Mouse (Mus musculus) heart, embryonic 16.5 days (tissue): ENCODE results near the gene Hectd4. TPM values are rescaled to one million over a fixed set of nuclear protein-coding genes. Genes with fewer than 3 reads are reported as not detected.

ENCODE experiments used
- ATAC-seq: fragments of 200-750 bp; cut with Nextera tagmentation; replicated peaks from 2 replicates; pipeline ENCODE4 v1.8.0; 2017; ENCODE audit warnings: moderate number of reproducible peaks; ENCODE audit not compliant: insufficient read depth, low FRiP score; ENCODE audit errors: extremely low read depth
- H3K27ac ChIP-seq: fragments of 300-500 bp; sonication (generic); 2 replicates; pipeline ENCODE4 v1.5.1; 2014; ENCODE audit warnings: mild to moderate bottlenecking, low read length, control low read depth, moderate library complexity
- H3K27me3 ChIP-seq: fragments of 300-500 bp; sonication (generic); 2 replicates; pipeline ENCODE4 v1.6.1; 2014; ENCODE audit warnings: low read length, mixed read lengths; ENCODE audit not compliant: control insufficient read depth, insufficient read depth
- H3K36me3 ChIP-seq: fragments of 300-500 bp; sonication (generic); 2 replicates; pipeline ENCODE4 v1.6.1; 2014; ENCODE audit not compliant: control insufficient read depth, insufficient read depth
- H3K4me1 ChIP-seq: fragments of 300-500 bp; sonication (generic); 2 replicates; pipeline ENCODE4 v1.6.1; 2014; ENCODE audit warnings: low read length, mixed read lengths; ENCODE audit not compliant: control insufficient read depth, insufficient read depth
- H3K4me2 ChIP-seq: fragments of 300-500 bp; sonication (generic); 2 replicates; pipeline ENCODE4 v1.6.1; 2014; ENCODE audit warnings: low read depth, mild to moderate bottlenecking, control low read depth, low read length
- H3K4me3 ChIP-seq: fragments of 300-500 bp; sonication (generic); 2 replicates; pipeline ENCODE4 v1.5.1; 2014; ENCODE audit warnings: mild to moderate bottlenecking, control low read depth, low read length
- H3K9ac ChIP-seq: fragments of 300-500 bp; sonication (generic); 2 replicates; pipeline ENCODE4 v1.6.1; 2014; ENCODE audit warnings: low read length, control low read depth
- H3K9me3 ChIP-seq: fragments of 300-500 bp; sonication (generic); replicated peaks from 2 replicates; pipeline ENCODE4 v1.6.1; 2016; ENCODE audit warnings: low read length; ENCODE audit not compliant: control insufficient read depth
- WGBS: fragments of 180-500 bp; shearing (Covaris S2); extraction: QIAGEN DNeasy Blood & Tissue Kit; methylation state at CpG from one replicate; pipeline ENCODE4 v1.1.7; 2014; 5-methylcytosine and 5-hydroxymethylcytosine counted together
- polyA plus RNA-seq: library from polyadenylated mRNA; unstranded; fragments of >200 nt; fragmentation: Nextera tagmentation; extraction: Ambion mirVana; gene quantifications from 2 replicates; pipeline ENCODE4 v1.2.1, GENCODE M21; 2015

Gene Hectd4
- 2.6 and 3.4 TPM in 2 replicates for polyA plus RNA-seq

DNA sequence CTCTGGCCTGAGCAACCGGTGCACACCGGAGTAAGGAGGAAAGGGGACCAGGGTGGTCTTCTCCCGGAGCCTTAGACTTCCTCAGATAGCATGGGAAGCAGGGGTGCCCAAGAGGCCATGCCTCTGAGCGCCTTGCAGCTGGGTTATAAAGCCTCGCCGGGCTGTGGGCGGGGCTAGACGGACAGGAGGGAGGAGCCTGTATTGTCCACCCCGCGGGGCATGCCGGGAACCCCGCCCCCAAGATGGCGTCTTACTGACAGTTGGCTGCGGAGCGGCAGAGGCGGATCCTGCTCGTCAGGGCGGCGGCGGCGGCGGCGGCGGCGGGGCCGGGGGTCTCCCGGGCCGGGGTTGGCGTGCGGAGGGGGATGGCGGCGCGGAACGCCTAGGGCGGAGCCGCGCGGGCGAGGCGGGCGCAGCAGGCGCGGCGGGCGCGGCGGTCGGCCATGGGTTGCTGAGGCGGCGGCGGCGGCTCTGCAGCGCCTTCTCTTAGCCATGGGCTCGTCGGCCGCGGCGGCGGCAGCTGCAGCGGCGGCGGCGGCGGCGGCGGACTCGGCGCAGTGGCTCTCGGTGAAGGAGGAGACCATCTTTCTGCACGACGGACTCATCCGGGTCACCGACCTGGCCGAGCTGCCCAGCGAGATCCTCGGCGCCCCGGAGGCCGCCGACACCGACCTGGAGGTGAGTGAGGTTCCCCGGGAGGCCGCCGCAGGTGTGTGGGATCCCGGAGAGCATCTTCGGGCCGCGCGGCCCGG, at the start of gene Hectd4:
Gene Hectd4 (plus strand): TSS at position 240 of the 752 bp plus-strand sequence.
- H3K9ac ChIP-seq, result peak within 1 kb of the TSS; percentile 90
- no peaks in the 10 kb centered on the region for H3K27me3 ChIP-seq
- peak within 1 kb of the TSS; percentile 84 for H3K27ac ChIP-seq
- WGBS, result under 1% methylated on average over 86 of the region's 90 CpGs
- no peaks in the 10 kb centered on the region for H3K36me3 ChIP-seq
- H3K4me1 ChIP-seq, result peaks cover 6% of the 10 kb centered on the region
- H3K4me2 ChIP-seq, result peak within 1 kb of the TSS; percentile 81
- peak within 1 kb of the TSS; percentile 94 for H3K4me3 ChIP-seq
- H3K9me3 ChIP-seq, result no peaks in the 10 kb centered on the region
- peak; percentile 93 for ATAC-seq

DNA sequence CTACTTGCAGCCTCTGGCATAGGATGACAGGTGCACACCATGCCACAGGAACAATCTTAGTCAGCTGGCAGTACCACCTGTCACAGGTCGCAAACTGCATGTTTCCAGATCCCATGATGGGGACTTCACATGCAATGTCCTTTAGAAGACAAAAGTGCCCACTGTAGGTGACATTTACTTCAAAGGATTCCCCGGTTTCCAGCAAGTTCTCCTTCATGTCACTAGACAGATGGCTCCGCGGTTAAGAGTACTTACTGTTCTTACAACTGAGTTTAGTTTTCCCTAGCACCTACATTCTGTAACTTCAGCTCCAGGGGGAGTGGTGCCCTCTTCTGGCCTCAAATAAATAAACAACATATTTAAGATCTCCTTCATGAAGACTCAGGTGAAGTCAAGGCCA, 47.2 kb upstream of the Hectd4 start:
- no peak overlapping the region for H3K4me3 ChIP-seq

DNA sequence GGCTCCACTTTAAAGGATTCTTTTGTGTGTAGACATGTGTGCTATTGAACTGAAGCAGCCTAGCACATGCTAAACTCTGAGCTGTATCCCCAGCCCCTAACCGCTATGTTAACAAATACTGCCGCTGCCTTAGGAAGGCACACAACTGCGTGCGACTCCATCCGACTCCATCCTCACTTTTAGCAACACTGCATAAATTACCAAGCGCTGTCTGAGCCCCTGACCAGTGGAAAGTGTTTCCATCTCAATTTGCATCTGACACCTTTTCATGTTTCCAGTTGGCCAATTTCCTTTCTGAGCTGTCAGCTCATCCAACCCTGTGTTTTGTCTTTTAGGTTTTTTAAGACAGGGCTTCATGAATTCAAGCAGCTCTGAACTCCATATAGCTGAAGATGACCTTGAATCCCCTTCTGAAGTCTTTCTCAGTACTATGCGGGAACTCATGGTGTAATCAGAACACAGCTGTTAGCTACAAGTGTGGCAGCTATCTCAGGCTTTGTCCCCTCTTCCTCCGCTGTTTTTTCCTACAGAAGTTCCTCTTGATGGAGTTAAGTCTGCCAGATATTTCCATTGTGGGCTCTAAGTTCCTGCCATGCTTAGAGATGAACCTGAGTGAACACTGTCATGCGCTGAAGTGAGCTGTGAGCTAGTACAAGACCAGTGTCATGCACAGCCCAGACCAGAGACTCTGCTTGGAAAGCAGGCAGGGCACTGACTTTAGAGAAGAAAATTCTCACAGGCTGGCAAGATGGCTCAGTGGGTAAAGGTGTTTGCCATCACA, 40.8 kb upstream of the Hectd4 start:
- Histone ChIP-seq H3K4me1 (peaks cover 37% of the 10 kb centered on the region), H3K9ac (0 out of 2 replicates have a peak overlapping the region, but pooled peaks have one; percentile 4), H3K4me2 (peak overlapping the region; percentile 4; the same call in 1 of the 2 replicates), H3K36me3 (no peaks in the 10 kb centered on the region), H3K27me3 (no peaks in the 10 kb centered on the region), H3K27ac (peak overlapping the region; percentile 75), H3K4me3 (no peak overlapping the region), H3K9me3 (no peaks in the 10 kb centered on the region)
- WGBS, result 44% methylated on average over 9 of the region's 9 CpGs
- ATAC-seq, result no peak

More for the DNA sequence above, 47.2 kb upstream of the Hectd4 start:
- Histone ChIP-seq H3K9me3 (no peaks in the 10 kb centered on the region), H3K4me2 (no peak overlapping the region), H3K9ac (no peak overlapping the region), H3K27me3 (no peaks in the 10 kb centered on the region), H3K36me3 (peaks cover 13% of the 10 kb centered on the region), H3K4me1 (peaks cover 3% of the 10 kb centered on the region; the same call in 1 of the 2 replicates), H3K27ac (no peak overlapping the region)
- 80% methylated on average over 4 of the region's 4 CpGs for WGBS
- no peak for ATAC-seq

DNA sequence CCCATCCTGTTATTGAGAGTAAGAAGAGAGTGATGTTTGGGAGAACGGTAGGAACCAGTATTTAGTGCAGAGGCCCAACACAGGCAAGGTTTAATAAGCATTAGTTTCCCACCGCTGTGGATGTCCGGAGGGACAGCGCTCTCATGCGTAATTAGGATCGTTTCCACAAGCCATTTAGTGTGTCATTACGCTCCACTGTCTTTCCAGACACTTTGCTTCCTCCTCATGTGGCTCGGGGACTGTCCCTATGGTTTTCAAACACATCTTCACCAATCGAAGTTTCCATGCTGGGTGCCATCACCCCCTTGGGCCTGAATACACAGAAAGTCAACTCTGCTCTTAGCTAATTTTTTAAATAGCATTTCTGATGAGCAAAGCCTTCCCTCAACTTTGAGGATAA, 36.8 kb upstream of the Hectd4 start:
- peaks cover 73% of the 10 kb centered on the region for H3K4me1 ChIP-seq

DNA sequence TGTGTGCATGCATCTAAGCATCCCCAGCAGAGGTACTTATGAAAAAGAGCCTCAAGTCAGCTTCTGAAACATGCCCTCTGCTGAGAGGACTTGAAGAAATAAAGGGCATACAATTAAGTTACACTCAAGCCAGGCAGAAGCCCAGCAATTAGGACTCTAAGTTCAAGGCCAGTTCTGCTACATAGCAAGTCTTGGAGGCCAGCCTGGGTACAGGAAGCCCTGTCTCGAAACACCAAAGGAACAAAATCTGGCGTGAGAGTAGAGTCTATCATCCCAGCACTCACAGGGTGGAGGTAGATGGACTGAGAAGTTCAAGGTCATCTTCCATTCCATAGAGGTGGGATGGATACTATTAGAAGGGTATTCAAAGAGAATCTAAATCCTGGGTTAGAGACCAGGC, 35.6 kb upstream of the Hectd4 start:
- Histone ChIP-seq H3K4me1 (peaks cover 72% of the 10 kb centered on the region), H3K9ac (peak overlapping the region; percentile 54), H3K27me3 (no peaks in the 10 kb centered on the region), H3K4me3 (no peak overlapping the region), H3K4me2 (peak overlapping the region; percentile 54; the same call in 1 of the 2 replicates), H3K36me3 (no peaks in the 10 kb centered on the region), H3K9me3 (no peaks in the 10 kb centered on the region), H3K27ac (peak overlapping the region; percentile 87)
- 41% methylated on average over 2 of the region's 2 CpGs for WGBS
- ATAC-seq, result no peak

More for the DNA sequence above, 36.8 kb upstream of the Hectd4 start:
- H3K27me3 ChIP-seq, result no peaks in the 10 kb centered on the region
- no peak for ATAC-seq
- H3K36me3 ChIP-seq, result no peaks in the 10 kb centered on the region
- H3K27ac ChIP-seq, result no peak overlapping the region
- WGBS, result 87% methylated on average over 9 of the region's 9 CpGs
- no peaks in the 10 kb centered on the region for H3K9me3 ChIP-seq
- no peak overlapping the region for H3K4me2 ChIP-seq
- H3K4me3 ChIP-seq, result no peak overlapping the region
- no peak overlapping the region for H3K9ac ChIP-seq

DNA sequence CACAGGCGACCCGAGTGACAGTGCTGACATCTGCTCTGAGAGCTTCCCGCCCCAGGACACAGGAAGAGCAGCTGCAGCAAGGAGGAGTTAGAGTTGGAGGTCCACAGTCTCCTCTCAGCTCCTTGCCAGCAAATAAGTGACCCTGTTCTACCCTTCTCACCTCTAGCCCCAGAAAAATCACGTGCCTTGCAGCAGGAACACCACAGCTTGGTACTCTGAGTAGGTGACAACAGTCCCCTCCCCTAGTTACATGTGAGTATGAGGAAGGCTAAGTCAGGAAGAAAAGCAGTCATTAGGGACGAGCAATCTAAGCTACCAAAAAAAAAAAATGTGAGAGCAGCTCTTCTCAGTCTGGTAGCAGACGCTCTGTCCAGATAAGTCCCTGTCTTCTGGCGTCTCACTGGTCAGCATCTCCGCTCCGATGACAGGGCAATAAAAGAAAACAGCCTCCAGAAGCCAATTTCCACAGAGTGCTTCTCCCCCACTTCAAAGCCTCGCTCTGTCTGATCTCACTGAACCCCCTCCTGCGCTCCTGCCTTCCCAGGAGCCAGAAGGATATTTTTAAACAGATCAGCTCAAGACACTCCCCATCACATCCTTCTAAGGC, 35.0 kb upstream of the Hectd4 start:
- peak; percentile 34 for ATAC-seq
- Histone ChIP-seq H3K9ac (peak overlapping the region; percentile 43), H3K4me1 (peaks cover 69% of the 10 kb centered on the region), H3K27ac (peak overlapping the region; percentile 87), H3K4me3 (peak overlapping the region; percentile 8), H3K9me3 (no peaks in the 10 kb centered on the region), H3K27me3 (no peaks in the 10 kb centered on the region), H3K4me2 (peak overlapping the region; percentile 54), H3K36me3 (no peaks in the 10 kb centered on the region)
- whole genome bisulfite sequencing, result 10% methylated on average over 11 of the region's 11 CpGs

DNA sequence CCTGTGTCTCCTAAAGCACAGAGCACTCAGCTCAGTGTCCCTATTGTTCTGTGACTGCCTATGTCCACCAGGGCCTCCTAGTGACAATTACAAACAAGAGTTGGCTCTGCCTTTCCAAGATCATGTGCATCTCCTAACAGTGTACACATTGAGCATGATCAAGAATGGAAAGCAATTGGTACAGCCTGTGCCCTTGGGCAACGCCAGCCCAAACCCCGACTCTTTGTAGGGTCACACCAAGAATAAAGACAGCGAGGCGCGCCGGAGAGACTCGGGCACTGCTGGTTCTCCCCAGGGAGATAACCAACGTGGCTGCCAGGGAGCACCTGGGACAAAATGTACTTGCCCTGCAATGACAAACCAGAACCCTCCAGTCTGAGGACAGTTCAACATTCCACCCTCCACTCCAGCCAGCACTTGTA, 32.4 kb upstream of the Hectd4 start:
- H3K36me3 ChIP-seq, result no peaks in the 10 kb centered on the region
- peak overlapping the region; percentile 70 for H3K27ac ChIP-seq
- H3K9me3 ChIP-seq, result no peaks in the 10 kb centered on the region
- no peak for ATAC-seq
- H3K4me1 ChIP-seq, result peaks cover 69% of the 10 kb centered on the region
- H3K9ac ChIP-seq, result no peak overlapping the region
- H3K27me3 ChIP-seq, result no peaks in the 10 kb centered on the region
- H3K4me3 ChIP-seq, result no peak overlapping the region
- WGBS, result 62% methylated on average over 8 of the region's 8 CpGs
- peak overlapping the region; percentile 39 for H3K4me2 ChIP-seq

DNA sequence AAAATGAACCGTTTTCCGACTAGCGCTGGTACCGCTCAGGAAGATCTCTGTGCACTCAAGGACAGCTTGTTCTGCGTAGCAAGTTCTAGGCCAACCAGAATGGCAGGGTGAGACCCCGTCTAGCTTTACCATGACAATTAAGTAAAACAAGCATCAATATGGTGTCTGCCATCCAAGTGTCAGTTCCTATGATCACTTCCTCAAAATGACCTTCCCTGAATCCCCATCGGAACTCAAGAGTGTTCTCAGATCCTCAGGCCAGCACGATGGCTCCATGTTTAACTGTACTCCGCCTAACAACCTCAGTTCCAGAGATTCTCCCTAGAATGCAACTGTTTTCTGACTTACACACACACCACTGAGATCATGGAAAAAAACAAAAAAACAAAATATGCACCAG, 31.8 kb upstream of the Hectd4 start:
- ATAC-seq, result no peak
- no peaks in the 10 kb centered on the region for H3K27me3 ChIP-seq
- no peaks in the 10 kb centered on the region for H3K36me3 ChIP-seq
- H3K27ac ChIP-seq, result peak overlapping the region; percentile 70
- no peak overlapping the region for H3K4me3 ChIP-seq
- H3K9me3 ChIP-seq, result no peaks in the 10 kb centered on the region
- no peak overlapping the region for H3K9ac ChIP-seq
- H3K4me2 ChIP-seq, result peak overlapping the region; percentile 39
- WGBS, result 80% methylated on average over 9 of the region's 9 CpGs
- peaks cover 68% of the 10 kb centered on the region for H3K4me1 ChIP-seq
